Mouse (Mus musculus) brain, adult 2 months (tissue): ENCODE data around the gene Aggf1.
A peak's percentile ranks its signal among the peaks of the same experiment; 100 is the strongest.

Source experiments
- DNase-seq: peaks from one replicate; pipeline ENCODE4 v3.0.0; 2011; ENCODE audit warnings: low read depth, low spot score

The Aggf1 gene

DNA sequence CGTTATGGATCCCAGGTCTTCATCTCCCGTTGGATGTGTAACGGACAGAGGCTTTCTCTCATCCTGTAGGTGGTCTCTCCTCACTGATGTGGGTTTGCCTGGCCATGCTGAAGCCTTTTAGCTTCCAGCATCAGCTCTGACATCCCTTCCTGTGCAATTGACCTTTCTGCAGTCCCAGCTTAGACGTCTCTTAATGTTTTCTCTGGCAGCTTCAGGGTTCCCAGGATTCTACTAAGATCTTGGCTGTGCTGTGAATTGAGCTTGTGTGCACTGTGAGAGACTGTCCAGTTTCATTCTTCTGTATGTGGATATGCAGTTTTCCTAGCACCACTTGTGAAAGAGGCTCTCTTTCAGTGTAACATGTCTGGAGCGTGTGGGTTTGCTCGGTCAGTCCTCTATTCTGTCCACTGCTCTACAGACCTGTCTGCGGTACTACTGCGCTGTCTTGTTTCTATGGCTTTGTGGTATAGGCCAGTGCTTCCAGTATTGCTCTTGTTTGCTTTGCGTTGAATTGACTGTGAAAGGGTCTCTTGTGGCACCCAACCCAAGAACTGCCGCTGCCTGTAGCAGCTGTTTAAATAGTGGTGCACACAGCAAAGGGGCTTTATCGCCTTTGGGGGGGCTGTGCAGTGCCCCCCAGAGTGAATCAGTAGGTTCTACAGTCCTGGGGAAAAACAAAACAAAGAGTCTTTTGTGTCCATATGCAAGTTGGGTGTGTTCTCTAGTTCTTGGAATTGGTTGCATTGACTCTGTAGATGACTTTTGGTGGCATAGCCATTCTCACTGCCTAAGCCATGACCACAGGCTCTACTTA is 42.9 kb downstream of the Aggf1 start:
- no peak for DNase-seq

DNA sequence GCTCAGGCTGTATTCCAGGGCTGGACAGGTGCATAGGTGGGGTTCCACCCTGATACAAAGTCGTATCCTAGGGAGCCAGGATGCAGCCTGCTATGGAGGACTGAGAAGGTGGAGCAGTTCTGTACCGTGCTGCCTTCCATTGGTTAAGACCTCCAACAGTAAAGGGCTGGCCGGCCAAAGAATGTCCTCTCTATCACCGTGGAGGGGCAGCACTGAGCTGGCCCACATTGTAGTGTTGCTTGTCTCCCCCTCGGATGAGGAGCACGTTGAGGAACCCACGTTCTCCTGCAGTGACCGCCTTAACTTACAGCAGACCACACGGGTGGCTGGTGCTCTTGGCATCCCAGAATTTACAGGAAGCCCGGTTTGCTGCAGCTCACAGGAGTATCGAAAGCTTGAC is 44.6 kb downstream of the Aggf1 start:
- no peak for DNase-seq

DNA sequence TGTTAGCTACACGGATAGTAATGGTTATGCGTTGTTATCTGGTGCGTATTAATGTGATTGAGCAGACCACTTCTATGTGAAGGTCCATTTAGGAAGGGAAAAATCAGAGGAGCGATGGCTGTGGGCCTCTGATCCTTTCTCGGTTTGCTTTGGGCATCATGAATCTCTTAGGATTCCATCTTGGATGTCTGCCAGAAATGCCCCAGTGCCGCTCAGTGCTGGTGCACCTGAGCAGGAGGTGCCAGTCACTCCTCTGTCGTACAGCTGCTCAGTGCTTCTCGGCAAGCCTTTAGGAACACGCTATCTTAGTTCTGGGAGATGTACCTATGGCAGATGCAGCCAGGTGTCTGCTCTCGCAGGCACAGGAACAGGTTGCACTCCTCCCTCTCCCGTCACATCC is 46.4 kb downstream of the Aggf1 start:
- no peak for DNase-seq

DNA sequence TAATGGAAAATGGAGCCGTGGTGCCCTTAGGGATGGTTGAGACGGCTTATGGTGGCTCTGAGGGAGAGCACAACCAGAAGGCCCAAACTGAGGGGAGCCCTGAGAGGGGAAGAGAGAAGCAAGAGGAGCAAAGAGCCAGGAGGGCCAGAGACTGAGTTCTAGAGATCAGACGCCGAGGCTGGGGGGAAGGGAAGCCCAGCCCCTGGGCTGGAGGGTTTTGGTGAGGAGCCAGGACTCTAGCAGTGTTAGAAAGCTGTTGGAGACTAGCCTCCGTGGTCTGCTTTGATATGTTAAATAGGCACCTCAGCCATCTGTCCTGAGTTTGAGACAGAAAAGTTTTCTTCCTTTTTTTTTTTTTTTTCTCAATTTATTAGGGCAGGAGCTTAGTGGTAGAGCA is 47.8 kb downstream of the Aggf1 start:
- no peak for DNase-seq

DNA sequence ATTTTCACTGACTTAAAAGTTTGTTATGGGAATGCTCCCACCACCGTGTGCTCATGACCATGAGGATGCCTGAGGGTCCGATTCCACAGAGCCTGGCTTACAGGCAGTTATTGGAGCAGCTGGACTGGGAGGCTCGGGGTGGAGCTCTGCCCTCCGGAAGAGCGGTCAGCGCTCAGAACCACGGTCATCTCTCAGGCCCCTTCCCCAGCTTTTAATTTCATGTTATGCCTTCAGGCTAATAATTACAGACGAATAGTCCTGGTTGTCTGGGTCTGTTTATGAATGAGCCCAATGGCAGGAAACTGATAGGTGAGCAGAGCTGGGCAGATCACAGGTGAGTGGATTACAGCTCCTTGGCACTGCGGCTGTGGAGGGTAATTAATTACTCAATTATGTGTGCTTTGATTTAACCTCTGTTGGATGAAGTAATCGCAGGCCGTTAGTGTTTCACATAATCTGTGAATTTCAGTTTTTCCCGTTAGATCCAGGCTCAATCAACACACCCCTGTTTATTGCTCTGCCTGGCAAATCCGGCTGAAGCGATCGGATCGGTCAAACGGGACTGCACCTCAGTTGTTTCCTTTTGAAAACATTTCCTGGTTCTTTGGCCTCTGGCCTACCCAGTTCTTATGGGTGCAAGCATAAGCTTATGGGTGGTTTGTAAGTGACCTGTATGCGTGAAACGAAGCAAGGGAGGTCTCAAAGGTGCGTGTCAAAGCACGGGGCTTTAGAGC is 48.4 kb downstream of the Aggf1 start:
- no peak for DNase-seq

DNA sequence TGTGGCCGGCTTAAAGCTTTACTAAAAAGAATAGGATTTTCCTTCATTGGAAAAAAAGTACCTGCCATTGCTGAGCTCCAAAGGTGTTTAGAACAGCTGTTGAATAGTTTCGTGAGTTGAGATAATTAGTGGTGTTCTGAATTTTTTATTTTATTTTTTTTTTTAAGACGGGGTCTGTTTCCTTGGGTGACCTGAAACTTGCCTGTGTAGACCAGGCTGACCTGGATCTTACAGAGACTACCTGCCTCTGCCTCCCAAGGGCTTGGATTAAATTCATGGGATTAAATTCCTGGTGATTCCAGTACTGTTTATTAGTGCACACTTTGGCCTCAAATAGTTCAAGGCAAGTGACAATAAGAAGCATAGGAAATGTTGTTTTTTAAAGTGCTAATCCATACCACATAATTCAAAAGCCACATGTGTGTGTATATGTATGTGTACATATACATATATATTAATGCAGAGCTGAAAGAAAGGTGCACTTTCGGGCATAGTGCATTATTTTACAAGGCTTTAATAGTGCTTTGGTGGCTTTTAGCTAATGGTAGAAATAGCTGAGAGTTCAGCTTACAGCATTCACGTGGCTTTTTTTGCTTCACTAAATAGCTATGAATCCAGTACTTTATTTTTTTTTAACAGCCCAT is 49.1 kb downstream of the Aggf1 start:
- DNase-seq, result no peak

DNA sequence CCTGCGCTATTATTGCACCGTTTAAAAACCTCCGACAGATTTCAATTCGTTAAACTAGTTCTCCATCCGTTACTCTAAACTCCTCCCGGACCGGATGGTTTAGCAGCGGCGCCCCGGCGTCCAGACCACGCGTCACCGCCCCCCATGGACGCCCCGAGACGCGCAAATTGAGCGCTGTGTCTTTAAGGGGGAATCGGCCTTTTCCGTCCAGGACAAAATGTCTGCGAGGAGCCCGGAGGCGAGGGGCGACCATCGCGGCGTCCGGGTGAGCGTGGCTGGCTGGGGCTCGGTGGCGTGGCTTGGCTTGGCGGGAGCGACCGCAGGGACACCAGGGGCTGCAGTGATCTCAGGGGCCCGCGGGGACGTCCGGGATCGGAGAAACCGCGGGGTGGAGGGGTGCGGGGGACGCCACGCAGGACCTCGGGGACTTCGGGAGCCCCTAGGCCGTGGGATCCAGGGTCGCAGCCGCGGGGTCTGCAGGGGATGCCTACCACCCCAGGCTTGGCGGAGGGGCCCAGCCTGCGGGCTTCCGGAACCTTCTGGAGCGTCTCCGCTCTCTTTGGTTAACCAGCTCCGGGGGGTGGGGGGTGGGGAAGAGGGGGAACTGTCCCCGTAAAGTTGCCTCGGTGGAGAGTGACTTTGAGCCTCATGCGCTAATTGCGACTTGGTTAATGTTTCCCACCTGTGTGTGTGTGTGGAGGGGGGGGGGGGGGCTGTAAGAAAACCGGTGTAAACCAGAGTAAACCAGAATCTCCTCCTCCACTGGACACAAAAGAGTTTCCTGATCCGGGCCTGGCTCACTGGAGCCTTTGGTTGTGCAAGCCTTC is 49.9 kb downstream of the Aggf1 start:
- DNase-seq, result peak; percentile 76

DNA sequence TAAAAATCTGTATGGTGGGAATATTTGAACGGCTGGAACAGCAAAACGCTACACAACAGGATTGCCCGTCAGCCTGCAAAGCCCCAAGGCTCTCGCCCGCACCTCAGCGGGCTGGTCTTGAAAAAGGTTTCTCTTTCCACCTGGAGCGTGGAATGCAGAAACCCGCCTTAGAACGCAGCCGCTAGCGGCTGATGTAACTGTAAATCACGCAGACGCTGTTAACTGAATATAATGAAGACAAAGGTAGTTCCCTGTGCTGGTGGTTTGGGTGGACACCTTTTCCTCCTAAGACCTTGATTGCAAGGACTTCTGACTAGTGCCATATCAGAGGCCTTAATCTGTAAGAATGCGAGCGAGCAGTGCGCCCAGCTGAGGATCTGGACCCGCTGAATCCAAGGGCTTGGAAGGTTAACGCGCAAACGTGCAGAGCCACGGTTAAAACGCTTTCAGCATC is 50.5 kb downstream of the Aggf1 start:
- no peak for DNase-seq

DNA sequence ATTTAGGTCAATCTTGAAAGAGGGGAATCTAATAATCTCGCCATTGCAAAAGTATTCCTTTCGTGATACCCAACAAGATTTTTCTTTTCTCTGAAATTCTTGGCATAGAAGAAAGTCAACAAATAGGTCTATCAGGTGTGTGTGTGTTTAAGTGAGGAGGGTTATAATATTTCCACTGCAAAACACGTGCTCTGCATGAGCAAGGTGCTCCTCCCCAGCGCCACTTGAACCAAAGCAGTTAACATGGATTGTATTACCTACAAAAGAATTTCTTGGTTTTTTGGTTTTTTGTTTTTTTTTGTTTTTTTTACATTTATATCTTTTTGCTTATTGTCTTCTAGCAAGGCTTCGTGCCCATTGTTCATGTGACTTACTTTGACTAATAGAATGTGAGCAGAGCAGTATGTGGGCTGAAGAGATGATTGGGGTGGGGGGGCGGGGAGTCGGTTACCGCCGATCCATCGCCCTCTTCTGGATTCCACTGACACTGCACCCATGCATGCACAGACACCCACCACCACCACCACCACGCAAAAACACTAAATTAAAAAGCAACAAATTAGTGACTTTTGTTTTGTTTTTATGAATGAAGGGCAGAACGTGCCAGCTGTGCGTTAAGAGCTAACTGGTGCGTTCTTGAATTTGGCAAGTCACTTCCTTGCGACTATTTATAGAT is 51.1 kb downstream of the Aggf1 start:
- DNase-seq, result peak; percentile 87

DNA sequence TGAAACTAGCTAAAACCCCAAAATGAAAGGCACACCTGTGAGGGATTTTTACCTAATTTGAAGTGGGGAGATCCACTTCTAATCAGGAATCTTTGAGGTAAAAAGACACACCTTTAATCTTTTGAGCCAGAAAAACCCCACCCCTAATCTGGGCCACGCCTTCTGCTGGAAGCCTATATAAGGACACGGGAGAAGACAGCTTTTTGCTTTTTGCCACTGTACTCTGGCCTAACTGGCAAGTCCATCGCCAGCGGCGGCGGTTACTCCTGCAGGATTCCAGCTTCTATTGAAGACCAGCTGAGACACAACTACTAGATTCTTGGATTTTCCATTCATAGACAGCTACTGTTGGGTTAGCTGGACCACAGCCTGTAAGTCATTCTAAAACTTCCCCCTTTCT is 51.8 kb downstream of the Aggf1 start, which contains the start of gene Zbed3:
Gene Zbed3 (plus strand): TSS at position 213 of the 400 bp plus-strand sequence.
- DNase-seq, result no peak

DNA sequence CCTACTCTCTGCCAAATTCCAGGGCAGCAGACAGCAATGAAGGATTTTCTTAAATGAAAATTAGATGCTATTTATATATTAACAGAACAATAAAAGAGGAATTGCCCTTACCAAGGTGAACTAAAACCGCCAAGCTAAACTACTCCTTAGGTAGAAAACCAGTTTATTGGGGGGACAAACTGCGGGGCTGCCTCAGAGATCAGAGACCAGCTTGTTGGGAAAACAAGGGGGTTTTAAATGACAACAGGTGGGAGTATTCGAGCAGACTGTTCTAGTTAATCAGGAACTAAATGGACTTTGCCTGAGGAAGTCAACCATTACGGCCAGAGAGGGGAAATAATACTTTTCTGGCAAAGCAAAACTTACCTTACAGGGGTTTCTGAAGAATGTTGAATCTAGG is 54.7 kb downstream of the Aggf1 start:
- no peak for DNase-seq

DNA sequence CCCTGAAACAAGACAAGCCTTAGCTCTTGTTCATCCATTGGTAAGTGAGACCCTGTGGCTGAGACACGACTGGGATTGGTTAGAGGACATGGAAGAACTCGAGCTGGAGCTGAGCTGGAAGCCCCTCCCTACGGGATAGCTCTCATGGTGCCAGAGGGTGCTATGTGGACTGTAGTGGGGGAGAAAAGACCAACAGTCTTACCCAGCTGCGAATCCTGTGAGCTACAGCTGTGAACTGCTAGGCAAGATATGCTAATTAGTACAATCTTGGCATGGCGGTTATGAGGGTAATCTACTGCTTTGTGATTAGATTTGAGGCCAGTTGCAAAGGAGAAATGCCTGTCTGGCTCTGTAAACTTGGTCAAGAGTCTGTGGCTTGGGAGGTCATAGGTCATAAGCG is 56.0 kb downstream of the Aggf1 start:
- DNase-seq, result no peak

DNA sequence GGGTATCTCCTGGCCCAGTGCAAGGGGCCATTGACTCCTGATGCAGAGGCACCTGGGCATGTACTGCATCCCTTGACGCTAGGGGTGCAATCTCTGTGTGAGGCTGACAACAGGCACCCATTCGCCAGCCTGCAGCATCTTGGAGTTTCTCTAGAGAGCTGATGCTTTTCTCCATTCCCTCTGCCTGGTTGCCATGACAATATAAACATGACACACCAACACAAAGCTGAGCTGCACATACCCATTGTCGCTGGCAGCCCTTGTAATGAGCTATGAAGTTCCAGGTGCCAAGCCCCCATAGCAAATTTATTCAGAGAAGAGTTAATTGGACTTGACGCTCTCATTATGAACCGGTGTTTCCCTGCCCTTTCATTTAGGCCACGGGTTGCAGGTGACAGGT is 63.1 kb downstream of the Aggf1 start:
- peak; percentile 67 for DNase-seq

DNA sequence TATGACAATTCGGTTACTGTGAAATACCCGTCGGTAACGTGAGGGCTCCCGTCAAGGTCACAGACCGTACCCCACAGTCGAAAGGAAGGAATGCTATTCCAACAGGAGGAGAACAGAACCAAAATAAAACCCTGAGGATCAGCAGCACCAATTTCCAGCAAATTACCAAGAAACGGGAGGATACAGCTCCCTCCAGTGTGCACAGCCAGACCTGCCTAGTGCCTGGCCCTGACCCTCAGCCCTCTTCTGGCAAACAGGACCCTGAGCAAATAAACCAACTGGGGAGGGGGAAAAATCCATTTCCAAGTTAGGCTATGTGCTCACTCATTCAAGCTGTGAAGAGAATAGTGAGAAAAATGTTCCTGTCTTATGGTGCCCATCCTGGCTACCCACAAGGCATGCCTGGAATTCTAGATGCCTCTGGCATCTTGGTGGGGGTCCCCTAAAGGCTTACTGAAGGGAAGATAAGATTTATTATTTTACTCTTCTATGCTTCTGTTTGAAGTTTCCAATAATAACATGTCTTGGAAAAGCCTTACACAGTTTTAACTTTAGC is 68.0 kb downstream of the Aggf1 start:
- DNase-seq, result no peak

DNA sequence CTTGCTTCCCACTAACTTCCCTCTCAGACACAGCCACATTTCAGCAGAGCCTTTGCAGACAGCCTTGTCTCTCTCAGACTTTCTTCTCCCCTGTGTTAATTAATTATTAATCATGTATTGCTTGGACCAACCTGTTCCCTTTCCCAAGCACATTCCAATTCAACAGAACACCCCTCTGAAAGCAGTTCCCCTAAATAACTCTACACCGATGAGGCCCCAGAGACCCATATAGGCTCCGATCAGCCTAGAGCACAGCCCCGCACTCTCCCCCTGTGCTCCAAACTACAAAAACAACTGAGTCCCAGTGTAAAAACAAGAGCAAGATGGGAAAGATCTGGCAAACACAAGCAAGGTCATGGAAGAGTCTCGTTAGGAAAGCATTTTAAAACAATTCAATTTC is 68.6 kb downstream of the Aggf1 start:
- DNase-seq, result no peak
